Mouse (Mus musculus) frontal cortex, adult (tissue): ENCODE measurements around the gene Chn1.

Source experiments
- ATAC-seq: cut with Nextera tagmentation; 2 replicates; pipeline ENCODE4 v1.9.2; 2017; ENCODE audit warnings: mild to moderate bottlenecking, moderate library complexity, mixed read lengths; ENCODE audit not compliant: low TSS enrichment

The Chn1 gene

GRCm38 (mm10) chr2:73746375-73746770 is 28.8 kb downstream of the Chn1 start:
- ATAC-seq = no peak

- peak; percentile 64 for ATAC-seq
These were observed 29.3 kb downstream of the Chn1 start for GRCm38 (mm10) chr2:73745647-73746374.

- ATAC-seq = peak; percentile 45; the same call in 1 of the 2 replicates
These were observed 33.9 kb downstream of the Chn1 start for GRCm38 (mm10) chr2:73741286-73741685.

GRCm38 (mm10) chr2:73727868-73728267 is 47.3 kb downstream of the Chn1 start:
- peak; percentile 80 for ATAC-seq

- ATAC-seq = no peak
These were observed 50.2 kb downstream of the Chn1 start for GRCm38 (mm10) chr2:73724934-73725333.

GRCm38 (mm10) chr2:73721821-73722220 is 53.3 kb downstream of the Chn1 start:
- ATAC-seq = no peak

- peak; percentile 62; the same call in 1 of the 2 replicates for ATAC-seq
These were observed 62.7 kb downstream of the Chn1 start for GRCm38 (mm10) chr2:73712481-73712880.

- peak; percentile 36; the same call in 1 of the 2 replicates for ATAC-seq
These were observed 82.1 kb downstream of the Chn1 start for GRCm38 (mm10) chr2:73693045-73693444.

DNA sequence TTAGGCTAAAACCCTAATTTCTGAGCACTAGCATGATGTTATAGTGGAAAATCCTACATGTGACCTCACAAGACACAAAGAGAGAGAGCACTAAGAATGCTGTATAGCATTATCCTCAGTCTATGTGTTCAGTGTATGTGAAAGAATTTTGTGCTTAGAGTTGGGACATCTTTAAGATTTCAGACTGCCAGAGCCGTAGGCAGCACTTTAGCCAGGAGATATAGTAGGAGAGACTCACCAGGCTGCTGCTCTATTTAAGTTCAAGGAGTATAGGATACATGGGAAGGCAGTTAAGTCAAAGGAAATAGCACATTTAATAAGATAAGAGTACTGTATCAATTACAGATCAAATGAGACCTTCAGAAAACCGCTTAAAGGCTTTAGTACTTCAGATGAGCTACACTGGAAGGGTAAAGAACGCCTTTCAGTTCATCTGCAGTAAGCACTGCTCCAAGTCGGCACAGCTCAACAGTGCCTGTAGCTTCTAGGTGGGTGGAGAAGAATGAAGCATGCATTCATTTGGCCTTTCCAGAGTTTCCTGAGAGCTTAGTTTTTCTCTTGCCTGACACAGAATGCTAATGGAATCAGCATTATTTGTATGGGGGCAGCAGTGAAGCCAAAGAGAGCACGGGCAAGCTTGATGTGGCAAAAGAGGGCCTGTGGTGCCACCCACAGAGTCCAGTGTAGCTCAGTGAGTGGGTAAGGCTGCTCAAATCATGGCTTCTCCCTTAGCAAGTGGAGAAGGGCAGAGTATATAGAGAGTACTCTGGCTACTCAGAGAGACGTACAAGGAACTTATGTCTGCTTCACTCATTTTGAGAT is 84.2 kb downstream of the Chn1 start:
- peak; percentile 88 for ATAC-seq

GRCm38 (mm10) chr2:73682500-73682899 is 92.6 kb downstream of the Chn1 start:
- ATAC-seq = no peak

DNA sequence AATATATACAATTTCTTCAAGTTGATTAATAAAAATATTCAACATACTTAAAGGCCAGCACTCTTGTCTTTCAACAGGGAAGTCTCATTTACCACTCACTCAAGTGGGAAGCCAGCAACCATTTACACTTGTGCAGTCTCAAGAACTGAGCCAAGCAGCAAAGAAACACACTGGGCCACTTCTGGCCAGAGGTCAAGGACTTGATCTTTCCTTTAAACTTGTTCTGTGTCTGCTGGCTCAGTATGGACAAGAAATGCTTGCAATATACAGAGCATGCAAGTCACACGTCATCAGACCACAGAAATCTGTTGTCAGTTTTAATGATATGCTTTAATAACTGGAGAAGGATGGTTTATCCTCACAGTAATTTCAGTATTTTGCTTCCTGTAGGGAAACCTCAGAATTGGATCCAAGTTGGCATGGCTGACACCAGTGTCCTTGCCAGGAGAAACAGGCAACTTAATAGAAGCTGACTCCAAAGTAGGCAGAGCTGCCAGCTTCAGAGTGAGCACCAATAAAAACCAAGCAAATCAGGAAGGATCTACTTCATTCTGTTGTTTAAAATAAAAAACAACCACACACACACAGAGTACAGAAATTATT is 94.6 kb downstream of the Chn1 start:
- no peak for ATAC-seq

DNA sequence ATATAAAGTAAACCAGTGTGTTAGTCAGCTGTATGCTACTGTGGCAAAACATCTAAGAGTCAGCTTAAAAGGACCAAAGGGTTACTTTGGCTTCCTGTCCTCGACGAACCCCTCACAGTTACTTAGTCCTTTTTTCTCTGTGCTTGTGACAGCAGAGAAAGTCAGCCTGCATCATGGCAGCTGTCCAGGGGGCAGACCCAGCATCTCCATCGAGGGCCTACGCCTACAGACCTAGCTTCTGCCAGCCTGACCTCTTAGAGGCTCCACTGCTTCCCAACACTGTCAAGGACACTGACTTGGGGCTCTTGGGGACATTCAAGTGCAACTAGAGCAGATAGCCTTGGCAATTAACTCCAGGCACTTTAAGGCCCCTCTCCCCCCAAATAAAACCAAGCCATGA is 106.5 kb downstream of the Chn1 start:
- ATAC-seq = no peak

- no peak for ATAC-seq
These were observed 114.5 kb downstream of the Chn1 start for GRCm38 (mm10) chr2:73660566-73661134.

GRCm38 (mm10) chr2:73659726-73660565 is 115.2 kb downstream of the Chn1 start:
- ATAC-seq = peak; percentile 88

DNA sequence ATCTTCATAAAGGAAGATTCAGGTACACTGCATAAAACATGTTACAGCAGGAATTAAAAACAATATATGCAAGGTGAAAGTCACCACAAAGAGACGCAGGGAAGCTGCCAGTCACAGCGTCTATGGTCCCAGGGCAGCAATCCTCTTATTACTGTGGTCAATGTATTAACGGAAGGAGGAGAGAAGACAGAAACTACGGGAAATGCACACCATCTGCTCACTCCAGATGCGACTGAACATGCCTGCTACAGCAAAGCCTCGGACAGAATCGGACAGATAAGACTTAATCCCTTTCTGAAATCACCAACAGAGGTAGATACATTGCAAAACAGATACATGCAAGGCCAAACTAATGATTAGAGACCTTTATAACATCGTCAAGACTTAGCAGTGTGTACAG is 116.1 kb downstream of the Chn1 start:
- no peak for ATAC-seq

- 0 out of 2 replicates have a peak, but pooled peaks have one; percentile 13 for ATAC-seq
These were observed 117.2 kb downstream of the Chn1 start for GRCm38 (mm10) chr2:73657961-73658360.

DNA sequence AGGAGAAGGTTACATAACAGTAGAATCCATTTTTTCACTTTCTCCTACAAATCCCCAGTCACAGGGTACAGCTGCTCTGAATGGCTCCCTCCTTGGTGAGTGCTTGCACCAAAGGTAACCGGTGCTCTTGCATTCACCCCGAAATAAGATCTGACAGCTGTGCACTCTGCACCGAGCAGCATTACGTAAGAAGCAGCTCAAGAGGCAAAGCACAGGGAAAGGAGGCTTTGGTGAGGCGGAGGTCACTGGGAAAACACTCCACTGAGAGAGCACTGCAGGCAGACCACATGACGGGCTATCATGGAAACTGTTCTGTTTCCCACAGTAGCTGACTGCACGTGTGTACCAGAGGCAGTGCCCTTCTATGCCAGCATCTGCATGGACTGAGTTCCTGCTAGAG is 118.0 kb downstream of the Chn1 start:
- peak; percentile 39 for ATAC-seq

GRCm38 (mm10) chr2:73655663-73656062 is 119.5 kb downstream of the Chn1 start:
- no peak for ATAC-seq

GRCm38 (mm10) chr2:73654892-73655243 is 120.3 kb downstream of the Chn1 start:
- ATAC-seq = no peak

DNA sequence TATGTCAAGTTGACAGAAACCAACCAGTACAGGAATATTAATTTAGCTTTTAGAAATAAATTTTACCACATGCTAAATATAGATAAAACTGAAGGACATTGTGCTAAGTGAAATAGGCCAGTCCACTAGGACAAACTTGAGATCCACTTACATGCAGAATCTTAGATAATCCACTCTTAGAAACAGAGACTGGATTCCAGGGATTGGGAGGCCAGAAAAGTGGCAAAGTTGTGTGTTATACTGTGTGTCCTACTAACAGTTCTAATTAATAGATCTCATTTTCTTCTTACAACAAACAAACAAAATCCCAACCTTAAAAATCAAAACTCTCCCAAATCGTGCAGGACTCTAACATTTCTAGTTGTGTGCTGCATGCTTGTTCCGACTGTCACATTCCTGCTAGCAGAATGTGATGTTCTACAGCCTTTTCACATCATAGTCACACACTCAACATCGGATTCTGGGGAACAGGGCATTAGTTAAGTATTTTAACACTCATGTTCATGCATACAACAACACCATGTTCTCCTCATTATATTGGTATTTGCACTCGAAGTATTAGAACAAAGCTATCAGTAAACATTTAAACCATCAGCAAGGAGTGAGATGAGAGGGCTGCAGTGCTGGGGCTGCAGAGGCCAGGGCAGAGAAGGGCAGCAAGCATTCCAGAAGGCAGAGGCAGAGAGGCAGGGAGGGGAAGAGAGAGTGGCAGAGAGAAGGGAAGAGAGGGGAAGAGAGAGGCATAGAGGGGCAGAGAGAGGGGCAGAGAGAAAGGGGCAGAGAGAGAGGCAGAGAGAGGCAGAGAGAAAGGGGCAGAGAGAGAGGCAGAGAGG is 120.9 kb downstream of the Chn1 start:
- ATAC-seq = no peak
